Mouse (Mus musculus) G1E-ER4 (cell line): ENCODE data around the gene Stx2. TPM values are rescaled to one million over a fixed set of nuclear protein-coding genes. Genes with fewer than 3 reads are reported as not detected.

Source experiments
- GATA1 ChIP-seq: IDR thresholded peaks from one replicate; pipeline ENCODE4 v1.8.0; 2012; ENCODE audit warnings: low read length, inconsistent platforms
- polyA plus RNA-seq: library from polyadenylated mRNA; stranded (reverse); fragments of >175 nt; gene quantifications from 2 replicates; pipeline ENCODE4 v1.2.3, GENCODE M21; 2012

Gene Stx2
- polyA plus RNA-seq, 1 experiment = 29.6 TPM

DNA sequence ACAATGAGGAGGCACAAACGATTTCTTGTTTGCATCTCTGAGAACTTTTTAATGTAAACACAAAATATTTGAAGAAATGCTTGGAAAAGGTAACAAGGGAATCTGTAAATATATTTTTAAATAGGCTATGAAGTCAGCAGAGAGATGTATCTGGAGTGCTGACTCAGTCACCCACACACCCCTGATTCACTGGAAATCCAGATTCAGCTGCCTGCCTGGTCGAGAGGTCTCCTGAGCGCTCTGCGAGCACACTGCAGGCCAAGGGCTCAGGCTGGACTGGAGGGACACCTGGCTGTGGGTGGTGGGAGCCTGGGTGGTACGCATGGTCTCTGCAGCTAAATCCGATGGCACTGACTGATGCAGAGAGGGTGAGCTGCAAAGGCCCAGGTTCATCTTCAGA, 23.8 kb downstream of the Stx2 start:
- TF ChIP-seq GATA1 = no peak

DNA sequence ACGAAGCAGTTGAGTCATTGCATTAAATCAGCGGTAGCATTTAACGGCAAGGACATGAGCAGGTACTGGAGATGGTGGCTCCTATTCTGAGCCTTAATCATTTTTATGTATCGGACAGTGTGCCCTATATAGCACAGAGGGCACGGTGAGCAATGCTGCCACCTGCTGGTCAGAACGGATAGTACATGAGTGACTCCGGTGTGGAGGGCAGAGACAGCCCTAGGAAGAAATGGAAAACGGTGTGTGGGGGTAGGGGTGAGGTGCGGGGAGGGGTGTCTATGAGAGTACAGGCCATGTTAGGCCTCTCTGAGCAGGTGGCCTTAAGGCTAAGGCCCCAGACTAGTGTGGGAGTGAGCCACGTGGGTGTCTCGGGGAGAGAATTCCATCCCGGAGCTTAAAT, 26.8 kb downstream of the Stx2 start:
- no peak for TF ChIP-seq GATA1

DNA sequence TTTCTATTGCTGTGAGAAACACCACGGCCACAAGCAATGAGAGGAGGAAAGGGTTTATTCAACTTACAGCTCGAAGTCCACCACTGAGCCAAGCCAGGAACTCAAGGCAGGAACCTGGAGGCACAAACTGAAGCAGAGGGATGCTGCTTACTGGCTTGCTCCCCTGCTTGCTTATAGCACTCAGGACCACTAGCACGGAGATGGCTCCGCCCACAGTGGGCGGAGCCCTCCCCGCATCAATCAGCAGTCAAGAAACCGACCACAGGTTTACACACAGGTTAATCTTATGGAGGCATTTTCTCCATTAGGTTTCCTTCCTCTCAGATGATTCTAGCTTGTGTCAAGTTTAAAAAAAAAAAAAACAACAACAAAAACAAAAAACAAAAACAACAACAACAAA, 27.5 kb downstream of the Stx2 start:
- no peak for TF ChIP-seq GATA1

GRCm38 (mm10) chr5:128978957-128979356, 29.4 kb downstream of the Stx2 start:
- TF ChIP-seq GATA1 = no peak

GRCm38 (mm10) chr5:128976266-128976665, 32.1 kb downstream of the Stx2 start:
- no peak for TF ChIP-seq GATA1

DNA sequence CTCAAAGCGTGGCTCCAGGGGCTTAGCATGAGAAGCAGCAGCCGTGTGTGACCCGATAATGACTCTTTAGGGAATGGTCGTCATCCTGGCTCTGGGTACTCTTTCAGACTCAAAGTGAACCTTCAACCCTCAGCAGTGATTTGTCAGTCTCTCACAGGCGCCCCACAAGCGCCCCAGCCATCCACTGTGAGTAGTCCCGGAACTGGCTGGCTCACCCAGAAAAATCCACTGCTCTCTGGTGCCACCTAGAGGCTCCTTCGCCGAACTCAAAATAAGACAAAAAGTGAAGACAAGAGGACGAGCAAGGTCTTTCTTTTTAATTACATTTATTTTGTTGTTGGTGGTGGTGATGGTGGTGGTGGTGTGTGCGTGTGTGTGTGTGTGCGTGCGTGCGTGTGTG, 37.1 kb downstream of the Stx2 start:
- TF ChIP-seq GATA1 = no peak

- TF ChIP-seq GATA1 = no peak
Measured at GRCm38 (mm10) chr5:128970878-128971277, 37.5 kb downstream of the Stx2 start.

GRCm38 (mm10) chr5:128964353-128964752, 44.0 kb downstream of the Stx2 start:
- TF ChIP-seq GATA1 = no peak

- TF ChIP-seq GATA1 = no peak
Measured at GRCm38 (mm10) chr5:128958916-128959315, 49.5 kb downstream of the Stx2 start.

DNA sequence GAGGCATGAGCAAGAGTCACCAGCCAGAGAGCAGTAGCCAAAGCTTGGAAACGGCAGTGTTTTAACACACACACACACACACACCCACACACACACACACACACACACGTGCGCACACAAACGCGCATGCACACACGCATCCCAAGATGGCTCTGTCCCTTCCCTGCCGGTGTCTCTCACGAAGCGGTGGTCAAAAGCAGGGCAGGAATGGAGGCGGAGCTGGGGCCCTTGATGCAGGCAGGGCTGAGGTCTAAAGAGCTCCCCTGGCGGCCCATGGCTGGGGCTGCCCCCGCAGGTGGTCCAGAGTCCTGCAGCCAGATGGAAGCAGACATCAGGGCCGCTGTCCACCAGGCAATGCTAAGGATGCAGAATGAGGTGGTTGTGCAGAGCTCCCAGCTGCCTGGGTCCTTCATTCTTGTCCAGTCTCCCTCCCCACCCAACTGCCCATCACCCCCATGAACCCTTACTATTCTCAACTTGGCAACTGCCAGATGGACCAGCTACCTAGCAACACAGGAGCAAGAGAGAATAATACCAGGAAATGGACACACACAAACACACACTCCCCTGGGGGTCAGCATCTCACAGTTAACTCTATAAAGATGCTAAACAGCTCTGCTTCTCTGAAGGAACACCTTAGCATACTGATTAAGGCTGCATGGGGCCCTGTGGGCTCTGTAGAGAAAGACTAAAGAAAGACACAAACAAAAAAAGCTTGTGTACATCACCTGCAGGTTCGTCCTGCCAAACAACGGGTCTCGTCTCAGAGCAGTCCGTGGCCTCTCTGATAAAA, 54.9 kb downstream of the Stx2 start, which contains the start of gene Rimbp2:
Rimbp2 (minus strand) TSS at position 209 of the 793 bp plus-strand sequence.
- TF ChIP-seq GATA1 = no peak

- TF ChIP-seq GATA1 = no peak
Measured at GRCm38 (mm10) chr5:128952291-128953195, 55.8 kb downstream of the Stx2 start.

DNA sequence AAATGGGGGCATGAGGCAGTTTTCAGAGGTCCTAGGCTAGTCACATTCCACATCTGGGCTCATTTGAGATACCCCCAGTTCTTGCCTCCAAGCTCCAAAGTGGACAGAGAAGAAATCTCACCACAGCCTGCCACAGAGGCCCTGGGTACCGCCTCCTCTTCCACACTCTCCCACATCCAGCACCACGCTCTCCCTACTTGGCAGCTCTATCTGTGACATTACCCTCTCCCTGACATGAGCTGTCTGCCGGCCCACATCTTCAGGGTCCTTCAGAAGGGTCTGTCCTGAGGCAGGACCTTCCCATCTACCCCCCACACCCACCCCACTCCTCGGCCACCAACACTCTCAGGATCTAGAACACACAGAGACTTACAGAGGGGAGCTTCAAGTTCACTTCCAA, 56.9 kb downstream of the Stx2 start:
- no peak for TF ChIP-seq GATA1

DNA sequence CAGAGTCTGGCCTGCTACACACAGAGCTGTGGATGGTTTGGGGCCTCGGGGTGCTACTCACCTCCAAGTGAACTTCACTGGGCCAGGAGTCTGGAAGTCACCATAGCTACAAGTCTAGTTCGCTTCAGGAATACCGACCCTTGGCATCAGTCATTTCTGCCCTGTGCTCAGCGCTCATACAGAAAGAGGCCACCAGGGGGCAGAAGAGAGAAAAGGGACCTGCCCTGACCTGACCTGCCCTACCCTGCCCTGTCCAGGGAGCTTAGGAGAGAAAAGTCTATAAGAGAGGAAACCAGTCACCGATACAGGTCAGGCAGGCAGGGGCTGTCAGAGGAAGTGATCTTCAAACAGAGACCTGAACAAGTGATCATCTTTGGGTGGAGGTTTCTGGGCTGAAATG, 61.3 kb downstream of the Stx2 start:
- no peak for TF ChIP-seq GATA1

GRCm38 (mm10) chr5:128940436-128940835, 67.9 kb downstream of the Stx2 start:
- TF ChIP-seq GATA1 = no peak

GRCm38 (mm10) chr5:128935359-128935899, 72.9 kb downstream of the Stx2 start:
- no peak for TF ChIP-seq GATA1

Other genes starting within 250 kb of the Stx2 start
- gene Rimbp2, start 55.1 kb downstream of the Stx2 start, polyA plus RNA-seq = not detected in 2 replicates
- gene Ran, start 11.5 kb upstream of the Stx2 start, polyA plus RNA-seq = 4,222 and 5,796 TPM in 2 replicates
- gene Adgrd1, start 88.2 kb upstream of the Stx2 start, polyA plus RNA-seq = not detected in 2 replicates